Mouse (Mus musculus): ENCODE results near the gene Clmn.
"Not testable (repeated sequence)": the region's sequence is repeated elsewhere in the genome, so short reads cannot be mapped to it uniquely, and the experiment has no call there.

The Clmn gene

GRCm38 (mm10) chr12:104748946-104749345 is 115.9 kb downstream of the Clmn start:
- no peak for DNase-seq

- no peak for DNase-seq
Measured at GRCm38 (mm10) chr12:104747252-104747651, 117.6 kb downstream of the Clmn start.

- no peak for DNase-seq
Measured at GRCm38 (mm10) chr12:104746601-104747000, 118.3 kb downstream of the Clmn start.

- no peak for DNase-seq
Measured at GRCm38 (mm10) chr12:104743687-104744086, 121.2 kb downstream of the Clmn start.

- no peak for DNase-seq
Measured at GRCm38 (mm10) chr12:104742247-104742646, 122.6 kb downstream of the Clmn start.

GRCm38 (mm10) chr12:104740841-104741787 is 123.8 kb downstream of the Clmn start:
- no peak for DNase-seq

- no peak for DNase-seq
Measured at GRCm38 (mm10) chr12:104738931-104739330, 125.9 kb downstream of the Clmn start.

GRCm38 (mm10) chr12:104738446-104738845 is 126.4 kb downstream of the Clmn start:
- DNase-seq = no peak

GRCm38 (mm10) chr12:104737666-104738065 is 127.2 kb downstream of the Clmn start:
- no peak for DNase-seq

GRCm38 (mm10) chr12:104735993-104736395 is 128.9 kb downstream of the Clmn start:
- DNase-seq = no peak

- no peak for DNase-seq
Measured at GRCm38 (mm10) chr12:104733165-104733564, 131.7 kb downstream of the Clmn start.

GRCm38 (mm10) chr12:104731782-104732181 is 133.1 kb downstream of the Clmn start:
- no peak for DNase-seq

- DNase-seq = not testable (repeated sequence)
Measured at GRCm38 (mm10) chr12:104726436-104726835, 138.4 kb downstream of the Clmn start.

- no peak for DNase-seq
Measured at GRCm38 (mm10) chr12:104722056-104722455, 142.8 kb downstream of the Clmn start.

- DNase-seq = no peak
Measured at GRCm38 (mm10) chr12:104721011-104721410, 143.9 kb downstream of the Clmn start.

- no peak for DNase-seq
Measured at GRCm38 (mm10) chr12:104718956-104719355, 145.9 kb downstream of the Clmn start.

GRCm38 (mm10) chr12:104716409-104716808 is 148.5 kb downstream of the Clmn start:
- DNase-seq = no peak

GRCm38 (mm10) chr12:104715453-104715852 is 149.4 kb downstream of the Clmn start:
- DNase-seq = no peak
